Mouse (Mus musculus): ENCODE data around the gene Akap13.
"Not testable (repeated sequence)": the region's sequence is repeated elsewhere in the genome, so short reads cannot be mapped to it uniquely, and the experiment has no call there.

The Akap13 gene

GRCm38 (mm10) chr7:75713959-75714358 lies 258.6 kb downstream of the Akap13 start:
- no peak for DNase-seq (ENCODE audit: low spot score in 2 of 2)

- DNase-seq (ENCODE audit: low spot score in 2 of 2): no peak
Observed at GRCm38 (mm10) chr7:75715026-75715425, 259.7 kb downstream of the Akap13 start.

- DNase-seq (ENCODE audit: low spot score in 2 of 2): no peak
Observed at GRCm38 (mm10) chr7:75715939-75716338, 260.6 kb downstream of the Akap13 start.

- DNase-seq (ENCODE audit: low spot score in 2 of 2): no peak
Observed at GRCm38 (mm10) chr7:75717349-75717748, 262.0 kb downstream of the Akap13 start.

GRCm38 (mm10) chr7:75721302-75721701 lies 266.0 kb downstream of the Akap13 start:
- no peak for DNase-seq (ENCODE audit: low spot score in 2 of 2)

DNA sequence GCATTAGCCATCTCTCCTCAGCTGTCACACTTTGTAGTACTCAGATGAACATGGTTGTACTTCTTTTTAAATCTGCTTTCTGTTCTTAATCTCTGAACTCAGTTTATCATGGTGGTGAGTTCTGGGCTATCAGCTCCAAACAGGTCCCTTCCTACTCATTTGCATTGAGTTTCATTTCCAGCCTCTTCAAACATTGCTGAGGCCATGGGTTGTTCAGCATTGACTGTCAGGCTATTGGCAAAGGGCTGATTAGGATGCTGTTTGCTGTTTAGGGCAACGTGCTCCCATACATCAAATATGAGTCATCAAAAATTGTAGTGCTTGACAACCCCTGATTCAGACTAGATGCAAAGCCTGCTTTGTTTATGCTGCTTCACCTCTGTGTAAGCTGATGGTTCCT lies 268.7 kb downstream of the Akap13 start:
- DNase-seq (ENCODE audit: low spot score in 2 of 2): no peak

DNA sequence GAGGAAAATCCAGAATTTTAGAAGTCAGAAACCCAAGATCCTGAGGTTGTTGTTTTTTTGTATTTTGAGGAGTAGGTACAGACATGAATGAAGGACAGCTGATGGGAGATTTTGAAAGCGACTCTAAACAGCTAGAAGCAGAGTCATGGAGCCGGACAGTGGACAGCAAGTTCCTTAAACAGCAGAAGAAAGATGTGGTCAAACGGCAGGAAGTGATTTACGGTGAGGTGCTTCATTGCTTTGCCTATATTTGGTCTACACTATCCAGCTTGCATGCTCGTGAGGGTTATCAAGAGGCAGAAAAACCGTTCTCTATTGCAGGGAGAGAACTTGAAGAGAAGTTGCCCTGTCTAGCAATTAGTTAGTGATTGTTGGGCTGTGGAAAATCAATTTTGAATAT lies 270.6 kb downstream of the Akap13 start:
- no peak for DNase-seq (ENCODE audit: low spot score in 2 of 2)

- DNase-seq (ENCODE audit: low spot score in 2 of 2): no peak
Observed at GRCm38 (mm10) chr7:75726867-75727266, 271.5 kb downstream of the Akap13 start.

GRCm38 (mm10) chr7:75729652-75730051 lies 274.3 kb downstream of the Akap13 start:
- DNase-seq (ENCODE audit: low spot score in 2 of 2): no peak

GRCm38 (mm10) chr7:75730216-75730615 lies 274.9 kb downstream of the Akap13 start:
- DNase-seq (ENCODE audit: low spot score in 2 of 2): no peak

- DNase-seq (ENCODE audit: low spot score in 2 of 2): no peak
Observed at GRCm38 (mm10) chr7:75731951-75732350, 276.6 kb downstream of the Akap13 start.

DNA sequence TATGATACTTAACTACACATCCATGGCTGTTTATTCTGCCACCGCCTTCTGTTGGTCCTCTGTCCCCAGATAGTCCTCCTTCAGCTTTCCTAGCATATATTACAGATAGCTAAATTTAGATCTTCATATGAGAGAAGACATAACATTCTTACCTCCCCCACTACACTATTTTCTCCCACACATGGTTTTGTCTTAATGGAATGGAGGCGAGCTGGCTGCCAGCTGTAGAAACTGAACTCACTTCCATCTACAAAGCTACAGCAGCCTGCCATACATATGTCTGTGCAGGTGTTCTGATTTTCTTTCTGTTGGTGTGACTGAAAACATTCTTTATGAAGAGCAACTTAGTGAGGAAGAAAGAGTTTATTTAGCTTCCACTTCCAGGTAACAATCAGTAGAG lies 277.8 kb downstream of the Akap13 start:
- no peak for DNase-seq (ENCODE audit: low spot score in 2 of 2)

GRCm38 (mm10) chr7:75739075-75739725 lies 283.9 kb downstream of the Akap13 start:
- peak; percentile 53 to 77 for DNase-seq (ENCODE audit: low spot score in 2 of 2)

DNA sequence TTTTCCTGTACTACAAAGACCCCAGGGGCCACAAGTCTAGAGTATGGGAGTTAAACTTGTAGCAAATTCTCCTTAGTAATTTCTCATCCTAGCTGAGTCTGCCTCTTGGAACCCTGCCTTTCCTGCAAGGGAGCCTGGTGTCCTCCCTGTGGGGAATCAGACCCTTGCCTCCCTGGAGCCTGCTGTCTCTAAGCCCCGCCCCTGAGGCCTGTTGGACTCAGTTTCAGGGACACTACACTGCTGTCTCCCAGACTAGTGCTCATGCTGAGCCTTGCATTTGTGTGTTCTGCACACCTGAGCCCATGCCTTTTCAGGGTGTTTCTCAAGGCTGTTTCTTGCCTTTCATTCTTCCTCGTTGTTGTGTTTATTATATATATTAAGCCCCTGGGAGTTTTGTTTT lies 289.2 kb downstream of the Akap13 start:
- no peak for DNase-seq (ENCODE audit: low spot score in 2 of 2)

- DNase-seq (ENCODE audit: low spot score in 2 of 2): no peak
Observed at GRCm38 (mm10) chr7:75744978-75745638, 289.8 kb downstream of the Akap13 start.

DNA sequence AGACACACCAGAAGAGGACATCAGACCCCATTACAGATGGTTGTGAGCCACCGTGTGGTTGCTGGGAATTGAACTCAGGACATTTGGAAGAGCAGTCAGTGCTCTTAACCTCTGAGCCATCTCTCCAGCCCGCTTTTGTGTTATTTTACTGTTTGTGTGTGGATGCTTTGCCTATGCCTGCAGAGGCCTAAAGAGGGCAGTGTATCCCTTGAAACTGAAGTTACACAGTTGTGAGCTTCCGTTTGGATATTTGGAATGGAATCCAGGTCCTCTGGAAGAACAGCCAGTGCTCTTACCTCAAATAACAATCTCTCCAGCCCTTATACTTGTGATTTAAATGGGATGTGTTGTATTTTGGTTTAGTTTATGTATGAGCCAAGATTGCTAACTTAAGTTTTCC lies 290.6 kb downstream of the Akap13 start:
- DNase-seq (ENCODE audit: low spot score in 2 of 2): not testable (repeated sequence)

GRCm38 (mm10) chr7:75750581-75750980 lies 295.2 kb downstream of the Akap13 start:
- DNase-seq (ENCODE audit: low spot score in 2 of 2): no peak

DNA sequence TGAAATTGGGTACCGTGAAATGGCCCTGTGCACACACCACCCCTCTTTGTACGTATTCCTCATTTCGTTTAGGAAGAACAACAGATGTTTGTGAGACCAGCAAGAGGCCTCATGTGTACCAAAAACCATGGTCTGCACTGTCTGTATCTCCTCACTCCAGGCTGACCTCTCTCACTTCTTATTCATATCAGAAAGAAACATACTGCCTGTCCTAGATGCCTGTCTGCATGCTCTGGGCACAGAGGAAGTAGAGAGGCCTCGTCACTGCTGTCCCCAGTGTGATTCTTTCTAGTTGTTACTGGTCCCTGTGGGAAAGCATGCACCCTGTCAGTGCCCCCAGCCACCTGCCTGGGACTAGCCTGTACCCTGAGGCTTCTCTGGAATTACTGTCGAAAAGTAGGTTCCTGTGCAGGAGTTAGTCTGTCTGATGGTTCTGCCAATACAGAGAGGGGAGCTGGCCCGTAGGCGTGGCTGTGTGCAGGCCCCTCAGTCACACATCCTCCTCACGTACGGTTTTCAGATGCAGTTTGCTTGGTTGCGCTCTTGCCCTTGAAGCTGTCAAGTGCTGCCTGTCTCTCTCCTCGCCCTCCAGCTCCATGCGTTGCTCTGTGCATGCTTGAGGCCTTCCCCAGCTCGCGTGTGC lies 295.9 kb downstream of the Akap13 start:
- no peak for DNase-seq (ENCODE audit: low spot score in 2 of 2)

GRCm38 (mm10) chr7:75752442-75753191 lies 297.3 kb downstream of the Akap13 start:
- no peak for DNase-seq (ENCODE audit: low spot score in 2 of 2)

GRCm38 (mm10) chr7:75753192-75753783 lies 298.0 kb downstream of the Akap13 start:
- no peak for DNase-seq (ENCODE audit: low spot score in 2 of 2)

DNA sequence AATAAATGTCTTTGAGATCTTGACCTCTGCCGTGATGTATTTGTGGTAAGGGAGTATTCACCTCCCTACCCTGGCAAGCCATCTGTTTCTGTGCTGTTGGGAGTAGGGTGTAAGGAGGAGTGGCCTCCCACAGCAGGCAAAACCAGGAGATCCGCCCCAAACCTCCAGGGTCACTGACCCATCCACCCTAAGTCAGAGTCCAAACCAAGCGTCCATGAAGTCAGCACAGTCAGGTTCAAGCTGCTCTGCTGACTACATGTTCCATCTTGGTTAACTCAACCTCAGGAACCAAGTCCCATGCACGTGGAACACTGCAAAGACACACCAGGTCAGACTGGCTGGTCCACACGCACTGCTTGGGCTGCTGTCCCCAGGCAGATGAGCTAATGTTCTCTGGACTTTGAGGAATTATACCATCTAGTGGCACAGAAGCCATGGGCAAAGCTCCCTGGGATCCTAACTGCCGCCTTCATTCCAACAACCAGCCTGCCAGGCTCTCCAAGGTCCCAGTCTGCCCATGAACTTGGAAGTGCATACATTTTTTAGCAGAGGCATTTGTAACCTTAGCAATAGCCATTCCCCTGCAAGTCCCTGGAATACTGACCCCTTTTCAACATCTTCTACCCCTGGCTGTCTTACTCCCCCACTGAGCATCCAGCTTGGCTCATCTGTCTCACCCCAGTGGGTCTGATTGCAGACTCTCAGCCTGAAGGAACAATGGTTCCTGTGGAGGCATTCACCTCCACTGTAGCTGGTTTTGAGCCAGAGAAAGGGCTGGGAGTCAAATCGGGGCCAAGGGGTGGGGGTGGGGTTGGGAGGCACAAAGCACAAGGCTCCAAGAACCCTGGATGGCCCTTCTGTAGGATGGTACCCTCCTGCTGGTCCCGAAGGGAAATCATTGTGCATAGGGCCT lies 299.5 kb downstream of the Akap13 start:
- DNase-seq (ENCODE audit: low spot score in 2 of 2): no peak

Data from spleen, postnatal 4 days (tissue).